Mouse (Mus musculus) neural tube, postnatal 0 days (tissue): ENCODE results near the gene Scgb1b15. TPM values are rescaled to one million over a fixed set of nuclear protein-coding genes. Genes with fewer than 3 reads are reported as not detected.

ENCODE experiments used
- polyA plus RNA-seq: library from polyadenylated mRNA; unstranded; fragments of >200 nt; fragmentation: Nextera tagmentation; extraction: Ambion mirVana; gene quantifications from 2 replicates; pipeline ENCODE4 v1.2.1, GENCODE M21; 2015

Gene Scgb1b15
- polyA plus RNA-seq, result not detected in 2 replicates

GRCm38 (mm10) chr7:32836254-32836653, at the start of gene Scgb1b15:
Gene Scgb1b15 (plus strand): TSS chr7:32836554.

DNA sequence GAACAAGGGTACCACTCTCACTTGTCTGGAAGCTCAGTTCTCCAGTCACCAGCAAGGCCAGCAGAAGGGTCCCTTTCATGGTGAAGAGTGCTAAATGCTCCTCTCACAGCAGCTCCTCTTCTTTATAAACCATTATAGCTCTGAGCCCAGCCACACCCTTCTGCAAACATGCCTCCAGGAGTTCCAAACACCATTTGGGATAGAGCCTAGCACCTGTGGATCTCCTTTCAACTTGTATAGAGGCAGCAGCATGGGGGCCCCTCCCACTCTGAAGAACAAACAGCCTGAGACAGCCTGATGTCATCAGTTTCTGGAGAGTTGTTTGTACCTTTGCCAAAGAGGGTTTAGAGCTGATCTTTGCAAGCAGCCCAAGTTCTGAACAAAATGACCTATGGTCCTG, 6.8 kb upstream of the Scgb1b15 start, which contains the start of gene Scgb2b15:
Scgb2b15 (minus strand) TSS at position 101 of the 400 bp plus-strand sequence.

Other genes starting within 250 kb of the Scgb1b15 start
- gene Scgb2b15, start 6.9 kb upstream of the Scgb1b15 start, polyA plus RNA-seq, result not detected in 2 replicates
- not detected in 2 replicates for gene Scgb2b17, start 220.0 kb downstream of the Scgb1b15 start, polyA plus RNA-seq
- gene Scgb1b17, start 226.9 kb downstream of the Scgb1b15 start, polyA plus RNA-seq, result not detected in 2 replicates